Mouse (Mus musculus): ENCODE data around the gene Pa2g4. TPM values are rescaled to one million over a fixed set of nuclear protein-coding genes. Genes with fewer than 3 reads are reported as not detected.

The Pa2g4 gene
- polyA plus RNA-seq (2015; fragmentation: Illumina TruSeq; extraction: RNeasy Lipid Tissue Mini Kit (QIAGEN cat#74804); ENCODE audit: insufficient read depth, low read depth, low replicate concordance), result 20.2 TPM

GRCm38 (mm10) chr10:128565788-128566531 is at the start of gene Pa2g4:
Gene Pa2g4, minus strand, starts transcription at chr10:128565987.

GRCm38 (mm10) chr10:128589464-128590192 is 23.8 kb upstream of the Pa2g4 start, which contains the start of gene Erbb3:
Gene Erbb3, minus strand, starts transcription at chr10:128589652.

GRCm38 (mm10) chr10:128548947-128549681 is 16.7 kb downstream of the Pa2g4 start, which contains the start of gene Rpl41:
Gene Rpl41, minus strand, starts transcription at chr10:128549305.

GRCm38 (mm10) chr10:128547361-128548032 is 18.3 kb downstream of the Pa2g4 start, which contains the start of gene Zc3h10:
Gene Zc3h10, minus strand, starts transcription at chr10:128547774.

GRCm38 (mm10) chr10:128525671-128526308 is 40.0 kb downstream of the Pa2g4 start, which contains the start of gene Esyt1:
Gene Esyt1, minus strand, starts transcription at chr10:128525871.

Other genes starting within 250 kb of the Pa2g4 start
- 55.2 TPM for gene Cnpy2, start 243.5 kb downstream of the Pa2g4 start, polyA plus RNA-seq (2015; fragmentation: Illumina TruSeq; extraction: RNeasy Lipid Tissue Mini Kit (QIAGEN cat#74804); ENCODE audit: insufficient read depth, low read depth, low replicate concordance)
- 18.2 TPM for gene Cs, start 228.3 kb downstream of the Pa2g4 start, polyA plus RNA-seq (2015; fragmentation: Illumina TruSeq; extraction: RNeasy Lipid Tissue Mini Kit (QIAGEN cat#74804); ENCODE audit: insufficient read depth, low read depth, low replicate concordance)
- gene Coq10a, start 197.0 kb downstream of the Pa2g4 start, polyA plus RNA-seq (2015; fragmentation: Illumina TruSeq; extraction: RNeasy Lipid Tissue Mini Kit (QIAGEN cat#74804); ENCODE audit: insufficient read depth, low read depth, low replicate concordance), result 21.3 TPM
- gene Ankrd52, start 188.9 kb downstream of the Pa2g4 start, polyA plus RNA-seq (2015; fragmentation: Illumina TruSeq; extraction: RNeasy Lipid Tissue Mini Kit (QIAGEN cat#74804); ENCODE audit: insufficient read depth, low read depth, low replicate concordance), result 5.5 TPM
- 127 TPM for gene Slc39a5, start 164.8 kb downstream of the Pa2g4 start, polyA plus RNA-seq (2015; fragmentation: Illumina TruSeq; extraction: RNeasy Lipid Tissue Mini Kit (QIAGEN cat#74804); ENCODE audit: insufficient read depth, low read depth, low replicate concordance)
- 17.0 TPM for gene Nabp2, start 154.5 kb downstream of the Pa2g4 start, polyA plus RNA-seq (2015; fragmentation: Illumina TruSeq; extraction: RNeasy Lipid Tissue Mini Kit (QIAGEN cat#74804); ENCODE audit: insufficient read depth, low read depth, low replicate concordance)
- gene Rnf41, start 154.3 kb downstream of the Pa2g4 start, polyA plus RNA-seq (2015; fragmentation: Illumina TruSeq; extraction: RNeasy Lipid Tissue Mini Kit (QIAGEN cat#74804); ENCODE audit: insufficient read depth, low read depth, low replicate concordance), result 6.6 TPM
- 24.6 TPM for gene Smarcc2, start 106.7 kb downstream of the Pa2g4 start, polyA plus RNA-seq (2015; fragmentation: Illumina TruSeq; extraction: RNeasy Lipid Tissue Mini Kit (QIAGEN cat#74804); ENCODE audit: insufficient read depth, low read depth, low replicate concordance)
- 403 TPM for gene Myl6, start 71.8 kb downstream of the Pa2g4 start, polyA plus RNA-seq (2015; fragmentation: Illumina TruSeq; extraction: RNeasy Lipid Tissue Mini Kit (QIAGEN cat#74804); ENCODE audit: insufficient read depth, low read depth, low replicate concordance)
- not detected for gene Myl6b, start 67.3 kb downstream of the Pa2g4 start, polyA plus RNA-seq (2015; fragmentation: Illumina TruSeq; extraction: RNeasy Lipid Tissue Mini Kit (QIAGEN cat#74804); ENCODE audit: insufficient read depth, low read depth, low replicate concordance)
- 15.7 TPM for gene Esyt1, start 40.1 kb downstream of the Pa2g4 start, polyA plus RNA-seq (2015; fragmentation: Illumina TruSeq; extraction: RNeasy Lipid Tissue Mini Kit (QIAGEN cat#74804); ENCODE audit: insufficient read depth, low read depth, low replicate concordance)
- 2.5 TPM for gene Zc3h10, start 18.2 kb downstream of the Pa2g4 start, polyA plus RNA-seq (2015; fragmentation: Illumina TruSeq; extraction: RNeasy Lipid Tissue Mini Kit (QIAGEN cat#74804); ENCODE audit: insufficient read depth, low read depth, low replicate concordance)
- 2,737 TPM for gene Rpl41, start 16.7 kb downstream of the Pa2g4 start, polyA plus RNA-seq (2015; fragmentation: Illumina TruSeq; extraction: RNeasy Lipid Tissue Mini Kit (QIAGEN cat#74804); ENCODE audit: insufficient read depth, low read depth, low replicate concordance)
- gene Erbb3, start 23.7 kb upstream of the Pa2g4 start, polyA plus RNA-seq (2015; fragmentation: Illumina TruSeq; extraction: RNeasy Lipid Tissue Mini Kit (QIAGEN cat#74804); ENCODE audit: insufficient read depth, low read depth, low replicate concordance), result 2.9 TPM
- gene Rps26, start 60.8 kb upstream of the Pa2g4 start, polyA plus RNA-seq (2015; fragmentation: Illumina TruSeq; extraction: RNeasy Lipid Tissue Mini Kit (QIAGEN cat#74804); ENCODE audit: insufficient read depth, low read depth, low replicate concordance), result 365 TPM
- 0.70 TPM for gene Ikzf4, start 80.0 kb upstream of the Pa2g4 start, polyA plus RNA-seq (2015; fragmentation: Illumina TruSeq; extraction: RNeasy Lipid Tissue Mini Kit (QIAGEN cat#74804); ENCODE audit: insufficient read depth, low read depth, low replicate concordance)
- gene Suox, start 108.1 kb upstream of the Pa2g4 start, polyA plus RNA-seq (2015; fragmentation: Illumina TruSeq; extraction: RNeasy Lipid Tissue Mini Kit (QIAGEN cat#74804); ENCODE audit: insufficient read depth, low read depth, low replicate concordance), result 3.5 TPM
- 15.3 TPM for gene Rab5b, start 130.3 kb upstream of the Pa2g4 start, polyA plus RNA-seq (2015; fragmentation: Illumina TruSeq; extraction: RNeasy Lipid Tissue Mini Kit (QIAGEN cat#74804); ENCODE audit: insufficient read depth, low read depth, low replicate concordance)
- not detected for gene Pmel, start 138.2 kb upstream of the Pa2g4 start, polyA plus RNA-seq (2015; fragmentation: Illumina TruSeq; extraction: RNeasy Lipid Tissue Mini Kit (QIAGEN cat#74804); ENCODE audit: insufficient read depth, low read depth, low replicate concordance)
- 6.2 TPM for gene Cdk2, start 139.0 kb upstream of the Pa2g4 start, polyA plus RNA-seq (2015; fragmentation: Illumina TruSeq; extraction: RNeasy Lipid Tissue Mini Kit (QIAGEN cat#74804); ENCODE audit: insufficient read depth, low read depth, low replicate concordance)
- 10.4 TPM for gene Dgka, start 178.9 kb upstream of the Pa2g4 start, polyA plus RNA-seq (2015; fragmentation: Illumina TruSeq; extraction: RNeasy Lipid Tissue Mini Kit (QIAGEN cat#74804); ENCODE audit: insufficient read depth, low read depth, low replicate concordance)
- gene Pym1, start 181.9 kb upstream of the Pa2g4 start, polyA plus RNA-seq (2015; fragmentation: Illumina TruSeq; extraction: RNeasy Lipid Tissue Mini Kit (QIAGEN cat#74804); ENCODE audit: insufficient read depth, low read depth, low replicate concordance), result 4.8 TPM
- gene Mmp19, start 224.9 kb upstream of the Pa2g4 start, polyA plus RNA-seq (2015; fragmentation: Illumina TruSeq; extraction: RNeasy Lipid Tissue Mini Kit (QIAGEN cat#74804); ENCODE audit: insufficient read depth, low read depth, low replicate concordance), result 3.0 TPM
- gene Dnajc14, start 238.1 kb upstream of the Pa2g4 start, polyA plus RNA-seq (2015; fragmentation: Illumina TruSeq; extraction: RNeasy Lipid Tissue Mini Kit (QIAGEN cat#74804); ENCODE audit: insufficient read depth, low read depth, low replicate concordance), result 9.2 TPM
- gene Tmem198b, start 238.4 kb upstream of the Pa2g4 start, polyA plus RNA-seq (2015; fragmentation: Illumina TruSeq; extraction: RNeasy Lipid Tissue Mini Kit (QIAGEN cat#74804); ENCODE audit: insufficient read depth, low read depth, low replicate concordance), result 6.6 TPM